Mouse (Mus musculus): ENCODE measurements around the gene Olfr1066.
"Not testable (repeated sequence)": the region's sequence is repeated elsewhere in the genome, so short reads cannot be mapped to it uniquely, and the experiment has no call there.

DNA sequence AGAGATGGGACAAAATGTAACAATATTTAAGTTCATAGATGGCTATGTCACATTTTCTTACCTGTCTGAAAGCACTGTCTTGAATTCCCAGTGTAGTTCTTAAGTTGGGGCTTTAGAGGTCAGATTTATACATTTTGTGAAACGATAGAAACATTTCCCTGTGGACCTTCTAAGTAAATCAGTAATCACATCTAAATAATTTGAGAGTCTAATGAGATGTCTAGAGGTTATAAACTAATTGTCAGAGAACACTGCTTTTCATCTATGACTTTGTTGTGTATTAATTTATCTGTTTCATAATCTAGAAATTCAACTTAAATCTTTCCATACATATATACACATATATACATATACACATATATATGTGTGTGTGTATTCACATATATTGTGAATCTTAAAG is 5.6 kb downstream of the Olfr1066 start, which contains the start of gene Olfr1065:
- TF ChIP-seq POLR2A (IDR thresholded peaks at IDR 0.05; ENCODE audit: low read depth, low read length); CTCF (IDR thresholded peaks at IDR 0.05; ENCODE audit: extremely low read depth, insufficient read depth, insufficient read length, insufficient replicate concordance): not testable (repeated sequence)
